Mouse (Mus musculus) layer of hippocampus, postnatal 10 days (tissue): ENCODE measurements around the gene Ddx31. TPM values are rescaled to one million over a fixed set of nuclear protein-coding genes. Genes with fewer than 3 reads are reported as not detected.

Source experiments
- DNase-seq, 2 experiments: peaks; one replicate each; pipeline ENCODE4 v3.0.0; 2021; ENCODE audit warnings: low spot score in 2 of 2
- total RNA-seq, 2 experiments: library from RNA; stranded (reverse); gene quantifications; 2 replicates each; pipeline ENCODE4 v1.2.3; 2021

Gene Ddx31
- total RNA-seq, 2 experiments from 2014 or later, result 9.1 TPM

DNA sequence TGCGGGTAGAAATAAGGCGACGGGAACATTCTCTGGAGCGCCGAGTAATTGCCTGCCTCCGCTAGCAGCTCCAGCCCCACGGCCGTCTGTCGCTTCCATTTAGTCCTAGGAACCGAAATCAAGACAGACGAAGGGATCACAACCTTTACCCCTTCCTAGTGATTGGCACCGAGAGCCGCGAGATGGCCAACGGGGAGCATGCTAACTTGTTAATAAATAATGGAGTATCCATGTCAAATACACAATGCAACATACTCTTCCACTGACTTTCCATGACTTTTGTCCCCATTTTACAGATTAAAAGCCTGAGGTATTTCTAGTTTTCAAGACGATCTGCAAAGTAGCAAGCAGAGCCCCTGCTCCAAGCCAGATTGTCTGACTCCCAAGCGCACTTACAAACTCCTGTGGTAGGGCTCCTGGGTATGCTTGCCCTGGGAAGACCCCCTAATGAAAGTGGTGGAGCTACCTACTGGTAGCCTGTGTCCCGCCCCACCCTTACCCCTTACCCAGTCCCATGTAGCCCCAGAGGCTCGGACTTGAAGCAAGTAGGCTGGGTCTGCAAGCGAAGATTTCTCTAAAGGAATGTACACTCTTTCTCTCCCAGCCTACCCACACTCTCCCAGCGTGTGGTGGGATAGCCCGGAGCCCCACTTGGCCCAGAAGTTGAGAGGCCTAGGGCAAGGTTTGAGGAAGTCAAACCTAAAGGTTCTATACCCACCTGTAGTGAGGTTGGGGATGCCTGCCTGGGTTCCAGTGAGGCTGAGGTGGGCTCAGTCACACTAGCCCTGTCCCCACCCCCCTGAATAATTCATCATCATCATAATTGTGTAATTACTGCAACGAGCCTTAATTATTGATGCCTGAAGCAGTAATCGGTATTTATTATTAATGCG, 69.9 kb downstream of the Ddx31 start:
- no peak for DNase-seq

GRCm38 (mm10) chr2:28910877-28911276, 70.7 kb downstream of the Ddx31 start:
- DNase-seq, result no peak

GRCm38 (mm10) chr2:28911331-28912038, 71.3 kb downstream of the Ddx31 start:
- DNase-seq, result no peak

- no peak for DNase-seq
These were observed 72.0 kb downstream of the Ddx31 start for GRCm38 (mm10) chr2:28912039-28912700.

DNA sequence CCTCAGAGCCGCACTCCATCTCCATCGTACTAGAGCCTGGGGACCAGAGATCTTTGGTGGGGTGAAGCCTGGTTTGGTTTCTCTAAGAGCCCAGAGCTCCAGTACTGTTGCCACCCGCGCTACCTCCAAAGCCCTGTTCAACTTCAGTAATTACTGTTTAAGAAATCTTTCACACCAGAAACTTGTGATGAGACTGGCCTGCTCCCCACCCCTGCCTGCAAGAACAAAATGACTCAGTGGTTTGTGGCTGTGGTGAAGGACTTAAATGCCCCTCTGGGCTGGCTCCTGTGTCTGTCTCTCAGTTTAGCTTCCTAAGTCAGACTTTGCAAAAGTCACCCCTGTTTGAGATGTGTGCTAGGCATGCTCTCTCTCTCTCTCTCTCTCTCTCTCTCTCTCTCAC, 72.8 kb downstream of the Ddx31 start:
- no peak for DNase-seq

DNA sequence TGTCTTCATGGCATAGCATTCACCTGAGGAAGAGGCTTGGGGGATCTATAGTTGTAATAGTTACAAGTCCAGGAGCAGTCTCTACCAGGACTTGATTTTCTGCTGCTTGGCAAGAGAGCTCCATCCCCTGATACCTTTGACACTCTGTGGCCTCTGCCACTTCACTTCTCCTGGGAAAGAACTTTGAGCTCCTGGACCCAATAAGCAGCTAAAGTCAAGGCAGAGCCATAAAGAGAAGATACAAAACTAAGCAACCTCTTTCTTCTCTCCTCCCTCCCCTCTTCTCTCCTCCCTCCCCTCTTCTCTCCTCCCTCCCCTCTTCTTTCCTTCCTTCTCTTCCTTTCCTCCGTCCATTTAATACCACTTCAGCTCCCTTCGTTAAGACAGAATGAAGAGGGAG, 73.9 kb downstream of the Ddx31 start:
- no peak for DNase-seq

- no peak for DNase-seq
These were observed 75.0 kb downstream of the Ddx31 start for GRCm38 (mm10) chr2:28915104-28915738.

DNA sequence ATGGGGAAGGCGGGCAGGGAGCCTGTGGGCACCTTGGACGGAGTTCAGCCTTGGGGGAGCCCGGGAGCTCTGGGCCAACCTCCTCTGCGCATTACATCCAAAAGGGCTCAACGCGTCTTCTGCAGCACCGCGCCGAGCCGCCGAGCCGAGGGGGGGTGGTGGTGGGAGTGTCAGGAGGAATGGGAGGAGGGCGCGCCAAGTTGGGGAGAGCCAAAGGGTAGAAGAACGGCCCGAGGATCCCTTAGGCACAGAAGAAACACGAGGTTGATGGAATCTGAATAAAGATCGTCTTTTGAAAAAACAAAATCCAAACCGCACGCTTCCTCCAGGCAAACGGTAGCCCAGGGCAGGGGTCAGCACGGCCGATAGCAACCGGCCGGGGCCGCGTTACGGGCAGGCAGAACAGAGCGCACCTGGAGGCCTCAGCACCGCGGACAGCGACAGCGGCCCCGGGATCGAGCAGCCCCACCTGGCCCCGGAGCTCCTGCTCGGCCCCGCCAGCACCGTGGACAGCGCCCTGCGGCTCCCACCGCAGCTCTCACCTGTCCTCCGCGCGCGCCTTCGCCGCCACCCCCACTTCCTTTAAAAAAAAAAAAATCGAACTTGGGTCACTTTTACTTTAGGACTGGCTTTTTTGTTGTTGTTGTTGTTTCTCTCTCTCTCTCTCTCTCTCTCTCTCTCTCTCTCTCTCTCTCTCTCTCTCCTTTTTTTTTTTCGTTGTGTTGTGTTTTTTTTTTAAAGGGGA, 75.7 kb downstream of the Ddx31 start:
- DNase-seq, result no peak

DNA sequence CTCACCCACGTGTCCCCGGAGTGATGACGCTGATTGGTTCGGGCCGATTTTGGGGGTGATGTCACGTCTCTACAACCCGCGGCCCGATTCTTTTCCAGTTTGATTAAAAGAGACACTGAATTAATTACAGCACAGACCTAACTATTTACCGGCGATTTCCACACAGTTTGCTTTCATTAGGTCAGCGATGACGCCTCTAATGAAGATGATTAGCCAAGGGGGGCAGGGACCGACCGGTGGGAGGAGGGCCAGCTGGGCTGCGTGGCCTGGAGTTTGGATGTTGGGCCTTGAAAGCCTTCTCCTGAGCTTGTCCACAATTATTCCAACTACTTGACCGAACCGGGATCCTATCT, 76.3 kb downstream of the Ddx31 start, which contains the start of gene Barhl1:
TSS of gene Barhl1 (minus strand) at position 156 of the 353 bp plus-strand sequence.
- DNase-seq, result no peak

DNA sequence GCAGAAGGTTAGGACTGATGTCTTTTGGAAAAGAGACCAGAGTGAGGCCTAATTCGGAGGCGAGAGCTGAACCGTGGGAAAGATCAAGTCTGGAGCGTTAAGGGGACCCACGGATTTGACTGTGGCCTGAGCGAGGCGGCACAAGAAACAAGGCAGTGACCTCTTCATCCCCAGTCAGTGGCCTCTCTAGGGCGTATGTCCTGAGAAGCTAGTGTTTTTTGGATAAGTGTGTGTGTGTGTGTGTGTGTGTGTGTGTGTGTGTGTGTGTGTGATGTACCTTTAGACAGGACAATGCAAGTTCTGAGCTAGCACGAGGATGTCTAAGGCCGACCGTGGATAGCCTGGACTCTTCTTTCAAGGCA, 76.9 kb downstream of the Ddx31 start:
- DNase-seq, result no peak

GRCm38 (mm10) chr2:28917518-28918361, 77.5 kb downstream of the Ddx31 start:
- no peak for DNase-seq

DNA sequence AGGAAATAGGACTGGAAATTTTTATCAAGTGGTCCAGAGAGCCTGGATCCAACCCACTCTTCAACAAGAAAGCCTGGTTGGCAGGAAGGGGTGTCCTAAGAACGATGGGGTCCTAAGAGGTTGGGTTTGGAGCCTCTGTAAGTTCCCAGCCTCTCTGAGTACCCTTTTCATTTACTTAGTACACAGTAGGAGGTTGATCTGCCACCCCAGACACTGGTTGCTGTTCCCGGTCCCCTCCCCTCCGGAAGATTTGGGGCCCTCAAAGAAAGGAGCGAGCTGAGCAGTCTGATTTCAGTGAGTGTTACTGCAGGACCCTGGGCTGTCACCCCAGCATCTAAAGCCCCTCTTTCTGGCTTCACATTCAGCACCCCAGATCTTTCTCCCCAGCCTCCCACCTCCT, 78.8 kb downstream of the Ddx31 start:
- no peak for DNase-seq

GRCm38 (mm10) chr2:28923912-28924311, 83.7 kb downstream of the Ddx31 start:
- peak; percentile 88 to 92 for DNase-seq

DNA sequence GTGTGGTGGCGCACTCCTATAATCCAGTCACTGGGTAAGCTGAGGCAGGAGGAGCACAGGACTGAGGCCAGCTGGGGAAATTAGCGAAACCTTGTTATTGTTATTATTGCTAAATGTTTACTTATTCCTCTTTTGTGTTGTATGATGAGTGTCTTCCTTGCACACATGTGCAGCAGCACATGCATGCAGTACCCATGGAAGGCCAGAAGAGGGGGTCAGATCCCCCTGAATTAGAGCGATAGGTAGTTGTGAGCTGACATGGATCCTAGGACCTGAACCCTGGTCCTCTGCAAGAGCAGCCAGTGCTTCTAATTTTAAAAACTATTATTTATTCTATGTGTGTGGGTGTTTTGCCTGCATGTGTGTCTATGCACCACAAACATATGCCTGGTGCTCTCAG, 90.4 kb downstream of the Ddx31 start:
- no peak for DNase-seq

DNA sequence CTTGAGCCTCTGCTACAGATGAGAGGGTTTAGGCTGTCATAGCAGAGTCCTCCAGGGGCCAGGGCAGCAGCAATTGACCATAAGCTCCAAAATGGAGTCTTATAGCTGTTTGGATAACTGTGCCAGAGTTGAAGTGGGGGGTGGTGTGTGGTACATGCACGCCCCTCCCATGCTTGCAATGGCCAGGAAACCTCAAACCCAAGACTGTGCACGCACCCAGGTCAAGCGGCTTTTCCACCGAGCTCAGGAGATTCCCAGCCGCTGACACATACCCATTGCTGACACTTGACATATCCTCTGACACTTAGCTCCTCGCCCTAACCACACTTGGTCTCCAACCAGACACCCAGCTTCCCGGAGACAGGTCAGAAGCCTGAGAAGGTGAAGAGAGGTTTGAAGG, 98.8 kb downstream of the Ddx31 start:
- DNase-seq, result no peak

GRCm38 (mm10) chr2:28943666-28944516, 103.7 kb downstream of the Ddx31 start:
- no peak for DNase-seq

DNA sequence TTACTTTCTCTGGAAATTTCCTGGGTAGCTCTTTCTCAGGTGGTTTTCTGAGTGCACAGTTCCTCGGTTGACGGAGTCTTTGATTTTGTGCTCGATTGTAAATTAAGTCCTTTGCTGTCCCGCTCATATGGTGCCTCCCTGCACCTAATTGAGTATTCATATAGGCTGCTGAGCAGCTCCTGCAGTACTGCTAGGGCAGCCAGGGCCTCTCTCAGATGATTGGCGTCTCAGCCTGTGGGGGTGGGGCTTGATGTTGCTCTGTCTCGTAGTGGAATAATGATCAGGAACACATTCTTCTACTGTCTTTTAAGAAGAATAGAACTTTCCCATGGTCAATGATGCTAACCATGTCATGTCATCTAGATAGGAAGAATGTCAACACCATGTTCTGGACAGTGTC, 105.2 kb downstream of the Ddx31 start:
- no peak for DNase-seq

- no peak for DNase-seq
These were observed 106.1 kb downstream of the Ddx31 start for GRCm38 (mm10) chr2:28946312-28946711.

DNA sequence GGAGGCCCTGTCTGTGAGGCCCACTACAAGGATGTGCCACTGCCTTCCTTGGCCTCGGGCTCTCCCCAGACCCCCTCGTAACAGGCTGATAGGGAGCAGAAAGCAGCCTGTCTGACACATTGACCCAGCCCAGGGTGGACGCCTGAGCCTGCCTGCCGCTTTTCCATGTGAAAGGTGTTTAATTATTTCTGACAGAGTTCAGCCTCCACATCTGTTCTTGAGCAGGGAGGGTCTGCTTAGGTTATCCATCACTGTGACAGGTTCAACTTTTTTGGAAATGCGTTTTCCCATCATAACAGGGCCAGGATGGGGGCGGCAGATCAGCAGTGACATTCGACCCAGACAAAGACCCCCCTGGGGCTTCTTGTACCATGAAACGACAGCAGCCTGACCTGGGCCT, 112.8 kb downstream of the Ddx31 start:
- DNase-seq, result no peak
